Mouse (Mus musculus) thymus, adult 2 months (tissue): Measurements from ENCODE around the gene Osbpl8. TPM values are rescaled to one million over a fixed set of nuclear protein-coding genes. Genes with fewer than 3 reads are reported as not detected.

Experiments used
- DNase-seq: peaks from one replicate; pipeline ENCODE4 v3.0.0; 2021
- H3K27ac ChIP-seq: fragments of 200-500 bp; 2 replicates; pipeline ENCODE4 v1.5.1; 2012; ENCODE audit warnings: low read length, control low read depth; ENCODE audit not compliant: control insufficient read depth, insufficient read depth
- H3K27me3 ChIP-seq: fragments of 200-500 bp; 2 replicates; pipeline ENCODE4 v1.6.1; 2012; ENCODE audit warnings: mild to moderate bottlenecking, low read length, moderate library complexity, mixed read lengths; ENCODE audit not compliant: control insufficient read depth, insufficient read depth
- H3K36me3 ChIP-seq: fragments of 200-500 bp; 2 replicates; pipeline ENCODE4 v1.6.1; 2012; ENCODE audit warnings: mild to moderate bottlenecking, low read length, moderate library complexity; ENCODE audit not compliant: control insufficient read depth, insufficient read depth
- H3K4me1 ChIP-seq: fragments of 200-500 bp; replicated peaks from 2 replicates; pipeline ENCODE4 v1.6.1; 2012; ENCODE audit warnings: low read length; ENCODE audit not compliant: control insufficient read depth, insufficient read depth
- H3K4me3 ChIP-seq: fragments of 200-500 bp; 2 replicates; pipeline ENCODE4 v1.5.1; 2012; ENCODE audit warnings: mild to moderate bottlenecking, low read length, control low read depth, moderate library complexity; ENCODE audit not compliant: control insufficient read depth, insufficient read depth
- CTCF ChIP-seq: fragments of 200-500 bp; IDR thresholded peaks from 2 replicates; pipeline ENCODE4 v1.5.1; 2012; ENCODE audit warnings: mild to moderate bottlenecking, control low read depth, low read length, moderate library complexity, borderline replicate concordance; ENCODE audit not compliant: control insufficient read depth, poor library complexity, insufficient read depth; ENCODE audit errors: extremely low read depth
- POLR2A ChIP-seq: fragments of 200-500 bp; IDR thresholded peaks from 2 replicates; pipeline ENCODE4 v1.6.1; 2012; ENCODE audit warnings: mild to moderate bottlenecking, low read length, control low read depth, moderate library complexity; ENCODE audit not compliant: control insufficient read depth, poor library complexity, insufficient read depth; ENCODE audit errors: extremely low read depth
- WGBS: fragments of 180-500 bp; shearing (Covaris S2); methylation state at CpG from one replicate; pipeline ENCODE4 v1.1.7; 2018; 5-methylcytosine and 5-hydroxymethylcytosine counted together
- polyA plus RNA-seq: library from polyadenylated mRNA; depleted of rRNA; stranded (reverse); fragments of >200 nt; gene quantifications from 2 replicates; pipeline ENCODE4 v1.2.3, GENCODE M21; 2012; rRNA removed

Osbpl8 gene
- polyA plus RNA-seq, 1 experiment, result 22.0 TPM

GRCm38 (mm10) chr10:111343555-111343954 is 179.0 kb downstream of the Osbpl8 start:
- TF ChIP-seq POLR2A, result no peak
- TF ChIP-seq CTCF, result no peak
- 96% methylated on average over 5 of the region's 5 CpGs for WGBS
- no peak overlapping the region for H3K27ac ChIP-seq
- no peaks in the 10 kb centered on the region for H3K27me3 ChIP-seq
- no peak for DNase-seq
- no peak overlapping the region for H3K4me3 ChIP-seq
- no peaks in the 10 kb centered on the region for H3K4me1 ChIP-seq
- no peaks in the 10 kb centered on the region for H3K36me3 ChIP-seq

Other genes with a start within 250 kb of the Osbpl8 start
- gene Csrp2, start 245.0 kb upstream of the Osbpl8 start, polyA plus RNA-seq, result 10.9 and 16.3 TPM in 2 replicates
- 29.8 and 33.1 TPM in 2 replicates for gene Zdhhc17, start 154.6 kb upstream of the Osbpl8 start, polyA plus RNA-seq
- 1.5 TPM in 2 replicates for gene Bbs10, start 133.9 kb downstream of the Osbpl8 start, polyA plus RNA-seq